Mouse (Mus musculus) NIH3T3 (cell line): ENCODE results near the gene Vmn2r82.
"Not testable (repeated sequence)": the region's sequence is repeated elsewhere in the genome, so short reads cannot be mapped to it uniquely, and the experiment has no call there.

Experiments used
- DNase-seq: peaks from one replicate; pipeline ENCODE4 v3.0.0-alpha.2; 2012; ENCODE audit warnings: low read depth

Gene Vmn2r82

GRCm38 (mm10) chr10:79356220-79356619 lies at the start of gene Vmn2r82:
Gene Vmn2r82, plus strand, starts transcription at chr10:79356520.
- DNase-seq = not testable (repeated sequence)

GRCm38 (mm10) chr10:79322033-79322736 lies 34.1 kb upstream of the Vmn2r82 start:
- DNase-seq = peak; percentile 21

- no peak for DNase-seq
Measured at GRCm38 (mm10) chr10:79322737-79323086, 33.6 kb upstream of the Vmn2r82 start.

GRCm38 (mm10) chr10:79399946-79400700 lies 43.8 kb downstream of the Vmn2r82 start:
- DNase-seq = not testable (repeated sequence)

GRCm38 (mm10) chr10:79417142-79417771 lies 60.9 kb downstream of the Vmn2r82 start:
- DNase-seq = peak; percentile 47

- not testable (repeated sequence) for DNase-seq
Measured at GRCm38 (mm10) chr10:79417772-79418170, 61.5 kb downstream of the Vmn2r82 start.

GRCm38 (mm10) chr10:79435141-79435820 lies 79.0 kb downstream of the Vmn2r82 start:
- not testable (repeated sequence) for DNase-seq
